Mouse (Mus musculus) kidney, postnatal 0 days (tissue): ENCODE results near the gene Tomm40. TPM values are rescaled to one million over a fixed set of nuclear protein-coding genes. Genes with fewer than 3 reads are reported as not detected.
A peak's percentile ranks its signal among the peaks of the same experiment; 100 is the strongest.
"Not testable (repeated sequence)": the region's sequence is repeated elsewhere in the genome, so short reads cannot be mapped to it uniquely, and the experiment has no call there.

Experiments
- ATAC-seq: fragments of 200-750 bp; cut with Nextera tagmentation; replicated peaks from 2 replicates; pipeline ENCODE4 v1.8.0; 2017; ENCODE audit warnings: low read depth, moderate number of reproducible peaks, moderate TSS enrichment, moderate library complexity; ENCODE audit not compliant: low FRiP score
- DNase-seq: peaks from one replicate; pipeline ENCODE4 v3.0.0-alpha.2; 2016; ENCODE audit warnings: low spot score
- H3K27ac ChIP-seq: fragments of 300-500 bp; sonication (generic); 2 replicates; pipeline ENCODE4 v1.5.1; 2014; ENCODE audit warnings: mild to moderate bottlenecking
- H3K27me3 ChIP-seq: fragments of 300-500 bp; sonication (generic); 2 replicates; pipeline ENCODE4 v1.6.1; 2014; ENCODE audit warnings: low read length, mixed read lengths; ENCODE audit not compliant: insufficient read depth
- H3K36me3 ChIP-seq: fragments of 300-500 bp; sonication (generic); 2 replicates; pipeline ENCODE4 v1.6.1; 2014; ENCODE audit warnings: low read length, mixed read lengths; ENCODE audit not compliant: insufficient read depth
- H3K4me1 ChIP-seq: fragments of 300-500 bp; sonication (generic); replicated peaks from 2 replicates; pipeline ENCODE4 v1.6.1; 2014; ENCODE audit warnings: antibody characterized with exemption, low read length, mixed read lengths; ENCODE audit not compliant: insufficient read depth
- H3K4me2 ChIP-seq: fragments of 300-500 bp; sonication (generic); 2 replicates; pipeline ENCODE4 v1.6.1; 2014; ENCODE audit warnings: mild to moderate bottlenecking, low read length, moderate library complexity, mixed read lengths
- H3K4me3 ChIP-seq: fragments of 300-500 bp; sonication (generic); replicated peaks from 2 replicates; pipeline ENCODE4 v1.5.1; 2014; ENCODE audit warnings: low read depth, low read length
- H3K9ac ChIP-seq: fragments of 300-500 bp; sonication (generic); 2 replicates; pipeline ENCODE4 v1.6.1; 2014; ENCODE audit warnings: low read depth, low read length
- H3K9me3 ChIP-seq: fragments of 300-500 bp; sonication (generic); replicated peaks from 2 replicates; pipeline ENCODE4 v1.6.1; 2016; ENCODE audit warnings: low read length, inconsistent platforms, mixed read lengths
- CTCF ChIP-seq: IDR thresholded peaks from 2 replicates; pipeline ENCODE4 v1.5.1; 2016; ENCODE audit warnings: antibody characterized with exemption, low read depth, mild to moderate bottlenecking, moderate library complexity
- WGBS: fragments of 180-500 bp; shearing (Covaris S2); extraction: QIAGEN DNeasy Blood & Tissue Kit; methylation state at CpG from one replicate; pipeline ENCODE4 v1.1.7; 2014; 5-methylcytosine and 5-hydroxymethylcytosine counted together
- polyA plus RNA-seq: library from polyadenylated mRNA; unstranded; fragments of >200 nt; fragmentation: Nextera tagmentation; extraction: Ambion mirVana; gene quantifications from 2 replicates; pipeline ENCODE4 v1.2.1, GENCODE M21; 2015

Tomm40 gene
- polyA plus RNA-seq, 1 experiment from 2014 or later, result 163 TPM

DNA sequence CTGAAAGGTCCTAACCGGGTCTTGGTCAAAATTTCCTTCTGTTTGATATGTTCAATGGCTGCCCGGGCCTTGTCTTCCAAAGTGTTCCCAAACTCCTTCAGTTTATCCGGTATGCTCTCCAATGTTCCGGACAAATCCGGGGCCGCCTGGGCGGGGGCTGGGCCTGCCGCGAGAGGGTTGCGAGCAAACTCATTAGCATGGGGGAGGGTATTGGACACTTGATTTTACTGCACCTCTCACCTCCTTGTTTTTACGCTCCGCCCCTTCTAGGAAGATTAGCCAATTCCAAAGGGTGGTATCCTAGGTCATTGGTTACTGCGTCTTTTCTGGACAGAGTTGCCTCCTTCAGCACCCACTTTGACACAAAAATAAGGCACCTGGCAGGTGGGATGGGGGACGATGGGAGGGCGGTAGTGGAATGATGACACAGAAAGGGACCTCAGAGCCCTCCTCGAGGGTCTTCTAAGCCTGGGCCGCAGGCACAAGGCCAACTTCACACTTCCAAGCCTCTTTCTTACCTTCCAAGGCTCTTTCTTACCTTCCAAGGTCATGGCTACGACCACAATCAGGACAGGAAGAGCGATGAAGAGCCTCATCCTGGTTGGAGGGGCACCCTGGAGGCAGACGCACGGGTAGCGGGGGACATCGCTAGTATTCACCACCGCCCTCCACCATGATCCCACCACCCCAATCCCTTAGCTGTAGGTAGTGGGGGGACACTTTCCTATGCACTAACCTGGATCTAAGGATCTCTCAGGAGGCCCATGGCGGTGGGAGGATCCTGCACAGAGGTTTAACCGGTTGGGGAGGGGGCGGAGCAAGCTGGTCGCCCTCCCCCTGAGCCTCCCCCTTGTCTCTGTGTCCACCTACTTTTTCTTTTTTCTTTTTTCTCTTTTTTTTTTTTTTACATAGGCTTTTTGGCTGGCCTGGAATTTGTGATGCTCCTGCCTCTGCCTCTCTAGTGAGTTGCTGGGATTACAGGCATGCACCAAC lies 23.1 kb downstream of the Tomm40 start, which contains the start of gene Apoc1:
TSS of gene Apoc1 (minus strand) at position 788 of the 993 bp plus-strand sequence.
- 0 out of 2 replicates have a peak within 1 kb of the TSS, but pooled peaks have one; percentile 36 for H3K27ac ChIP-seq
- ATAC-seq, result no peak

DNA sequence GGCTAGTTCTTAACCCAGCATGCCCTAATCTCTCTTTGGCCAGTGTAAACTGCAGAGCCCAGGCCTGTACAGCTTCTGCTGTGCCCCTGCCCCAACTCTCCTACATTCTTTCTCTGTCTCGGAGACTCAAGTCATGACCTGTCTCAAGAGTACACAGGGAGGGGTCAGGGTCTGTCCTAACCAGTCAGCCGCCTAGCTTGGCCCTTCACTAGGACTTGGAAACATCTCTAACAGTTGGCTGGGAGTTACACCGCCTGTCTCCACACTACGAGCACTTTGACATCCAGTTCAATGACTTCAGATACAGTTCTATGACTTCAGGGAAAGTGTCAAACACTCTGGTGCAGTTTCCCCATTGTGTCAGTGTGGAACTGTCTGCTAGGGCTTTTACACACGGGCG lies 23.8 kb downstream of the Tomm40 start:
- ATAC-seq (no peak), DNase-seq (no peak)
- 0 out of 2 replicates have a peak overlapping the region, but pooled peaks have one; percentile 36 for H3K27ac ChIP-seq
- H3K27me3 ChIP-seq, result no peaks in the 10 kb centered on the region
- H3K9me3 ChIP-seq, result no peaks in the 10 kb centered on the region
- H3K4me1 ChIP-seq, result peaks cover 5% of the 10 kb centered on the region
- no peak overlapping the region for H3K4me2 ChIP-seq
- H3K9ac ChIP-seq, result no peak overlapping the region
- no peak overlapping the region for H3K4me3 ChIP-seq
- H3K36me3 ChIP-seq, result no peaks in the 10 kb centered on the region
- TF ChIP-seq CTCF, result no peak
- 69% methylated on average over 6 of the region's 6 CpGs for WGBS

More for the DNA sequence above, 23.1 kb downstream of the Tomm40 start, which contains the start of gene Apoc1:
- WGBS, result 45% methylated on average over 28 of the region's 28 CpGs
- Histone ChIP-seq H3K9me3 (no peaks in the 10 kb centered on the region), H3K4me1 (peaks cover 5% of the 10 kb centered on the region), H3K4me2 (no peak within 1 kb of the TSS), H3K36me3 (no peaks in the 10 kb centered on the region), H3K4me3 (no peak within 1 kb of the TSS), H3K9ac (no peak within 1 kb of the TSS), H3K27me3 (no peaks in the 10 kb centered on the region)
- TF ChIP-seq CTCF, result no peak
- no peak for DNase-seq

DNA sequence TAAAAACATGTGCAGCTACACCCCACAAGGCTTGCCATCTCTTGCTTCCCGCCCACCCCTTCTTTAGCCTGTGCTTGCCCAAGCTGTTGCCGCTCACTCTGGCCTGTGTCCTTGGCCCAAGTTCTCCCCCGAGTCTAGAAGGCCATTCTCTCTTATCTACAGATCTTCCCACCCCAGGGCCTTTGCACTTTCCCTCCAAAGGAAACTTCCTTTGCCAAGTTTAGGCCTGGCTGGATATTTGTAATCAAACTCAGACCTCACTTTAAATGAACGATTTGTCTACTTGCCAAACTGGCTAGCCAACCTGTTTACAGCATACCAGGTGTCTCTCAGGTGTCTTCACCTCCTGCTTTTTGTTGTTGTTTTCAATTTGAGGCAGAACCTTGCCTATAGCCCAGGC lies 24.4 kb downstream of the Tomm40 start:
- no peak for TF ChIP-seq CTCF

DNA sequence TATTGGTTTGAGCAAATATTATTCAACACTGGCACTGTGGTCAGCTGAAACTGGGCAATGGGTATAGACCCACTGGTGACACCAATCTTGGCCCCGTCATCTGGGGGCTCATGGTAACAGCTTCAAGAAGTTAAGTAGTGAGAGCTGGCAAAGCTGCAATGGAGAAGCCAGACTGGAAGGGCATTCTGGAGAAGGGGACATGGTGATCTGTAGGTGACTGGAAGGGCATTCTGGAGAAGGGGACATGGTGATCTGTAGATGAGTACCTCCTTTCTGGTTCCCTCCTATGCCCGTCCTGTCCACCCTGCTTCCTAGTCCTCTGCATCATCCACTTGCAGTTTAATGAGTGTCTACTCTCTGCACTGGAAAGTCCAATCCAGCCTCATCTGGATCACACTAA lies 26.6 kb downstream of the Tomm40 start:
- ATAC-seq (no peak), DNase-seq (no peak)
- TF ChIP-seq CTCF, result no peak
- H3K4me2 ChIP-seq, result no peak overlapping the region
- peaks cover 5% of the 10 kb centered on the region for H3K4me1 ChIP-seq
- H3K4me3 ChIP-seq, result no peak overlapping the region
- H3K36me3 ChIP-seq, result no peaks in the 10 kb centered on the region
- H3K9ac ChIP-seq, result no peak overlapping the region
- no peaks in the 10 kb centered on the region for H3K27me3 ChIP-seq
- H3K27ac ChIP-seq, result no peak overlapping the region
- no peaks in the 10 kb centered on the region for H3K9me3 ChIP-seq
- WGBS, result 93% methylated on average over 2 of the region's 2 CpGs

More for the DNA sequence above, 24.4 kb downstream of the Tomm40 start:
- Histone ChIP-seq H3K4me1 (peaks cover 5% of the 10 kb centered on the region), H3K27me3 (no peaks in the 10 kb centered on the region), H3K9ac (no peak overlapping the region), H3K4me2 (no peak overlapping the region), H3K4me3 (no peak overlapping the region), H3K9me3 (no peaks in the 10 kb centered on the region), H3K27ac (no peak overlapping the region), H3K36me3 (no peaks in the 10 kb centered on the region)
- 82% methylated on average over 4 of the region's 4 CpGs for WGBS
- no peak for ATAC-seq
- DNase-seq, result no peak

GRCm38 (mm10) chr7:19688101-19688500 lies 27.1 kb downstream of the Tomm40 start:
- Histone ChIP-seq H3K4me3 (no peak overlapping the region), H3K9ac (no peak overlapping the region), H3K9me3 (no peaks in the 10 kb centered on the region), H3K4me2 (no peak overlapping the region), H3K27me3 (no peaks in the 10 kb centered on the region), H3K36me3 (no peaks in the 10 kb centered on the region), H3K27ac (no peak overlapping the region), H3K4me1 (peaks cover under 1% of the 10 kb centered on the region)
- no peak for DNase-seq
- ATAC-seq, result no peak
- WGBS, result 92% methylated on average over 10 of the region's 10 CpGs
- no peak for TF ChIP-seq CTCF

GRCm38 (mm10) chr7:19686927-19687583 lies 28.2 kb downstream of the Tomm40 start:
- not testable (repeated sequence) for H3K4me2 ChIP-seq, H3K27me3 ChIP-seq, H3K4me3 ChIP-seq, H3K9me3 ChIP-seq, DNase-seq, H3K36me3 ChIP-seq, H3K4me1 ChIP-seq, H3K27ac ChIP-seq, H3K9ac ChIP-seq
- 64% methylated on average over 8 of the region's 8 CpGs for WGBS
- TF ChIP-seq CTCF, result peak; percentile 5; the same call in 1 of the 2 replicates
- 0 out of 2 replicates have a peak, but pooled peaks have one; percentile 15 for ATAC-seq
